Mouse (Mus musculus) MEL (cell line): ENCODE measurements around the gene Nme3.

Experiments used
- CTCF ChIP-seq, 3 experiments: IDR thresholded peaks in 2 of 3; conservative IDR thresholded peaks in 1 of 3; 2 replicates each; pipeline ENCODE4 v1.5.1; 2011 to 2012; ENCODE audit warnings: low read length in 3 of 3, low read depth in 2 of 3, mild to moderate bottlenecking in 2 of 3, improper control_type of control experiment in 1 of 3, inconsistent platforms in 1 of 3, mixed read lengths in 1 of 3, moderate library complexity in 1 of 3; ENCODE audit not compliant: control insufficient read depth in 1 of 3, insufficient read depth in 1 of 3, poor library complexity in 1 of 3, severe bottlenecking in 1 of 3
- GABPA ChIP-seq: IDR thresholded peaks from 2 replicates; pipeline ENCODE4 v1.6.1; 2012; ENCODE audit warnings: low read depth, mild to moderate bottlenecking, inconsistent platforms, low read length, improper control_type of control experiment, moderate library complexity

DNA sequence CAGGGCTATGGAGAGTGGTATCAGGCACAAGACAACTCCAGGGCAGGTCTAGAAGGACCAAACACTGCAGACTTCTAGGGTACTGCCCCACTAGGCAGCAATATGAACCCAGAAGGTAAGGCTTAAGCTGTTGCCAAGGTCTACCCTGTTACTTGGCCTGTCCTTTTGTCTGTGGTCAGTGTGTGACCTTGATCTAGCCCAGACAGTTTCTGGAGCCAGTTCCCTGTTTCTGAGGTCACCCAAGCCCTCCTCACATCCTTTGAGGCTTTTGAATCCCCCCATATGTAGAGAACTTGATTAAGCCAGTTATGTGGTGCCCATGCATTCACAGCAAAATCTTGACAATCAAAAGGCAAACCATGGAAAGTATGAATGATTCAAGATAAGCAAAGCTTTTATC lies 39.4 kb downstream of the Nme3 start:
- TF ChIP-seq CTCF (IDR thresholded peaks at IDR 0.05 in 2 of 3, conservative IDR thresholded peaks at IDR 0.05 in 1 of 3; ENCODE audit: control insufficient read depth in 1 of 3, insufficient read depth in 1 of 3, low read depth in 2 of 3, low read length in 3 of 3, poor library complexity in 1 of 3, severe bottlenecking in 1 of 3) (no peak), GABPA (no peak)
